Mouse (Mus musculus): ENCODE measurements around the gene Gpc1. TPM values are rescaled to one million over a fixed set of nuclear protein-coding genes. Genes with fewer than 3 reads are reported as not detected.

Gene Gpc1
- polyA plus RNA-seq, 1 experiment from 2014 or later: 154 TPM

- Histone ChIP-seq H3K9me3 (ENCODE audit: control insufficient read depth, low read length) (no peaks in the 10 kb centered on the region), H3K36me3 (ENCODE audit: control insufficient read depth, insufficient read depth, low read length) (no peaks in the 10 kb centered on the region), H3K27ac (ENCODE audit: low read depth, low read length) (no peak overlapping the region), H3K4me3 (ENCODE audit: low read depth, low read length) (no peak overlapping the region), H3K4me1 (replicated peaks; ENCODE audit: control insufficient read depth, insufficient read depth, low read length) (no peaks in the 10 kb centered on the region), H3K4me2 (ENCODE audit: low read depth, low read length, severe bottlenecking) (no peak overlapping the region), H3K27me3 (ENCODE audit: control insufficient read depth, insufficient read depth, low read length) (no peaks in the 10 kb centered on the region), H3K9ac (ENCODE audit: low read length) (no peak overlapping the region)
- DNase-seq (ENCODE audit: low spot score) (no peak), ATAC-seq (replicated peaks; ENCODE audit: low FRiP score) (no peak)
- WGBS: 93% methylated on average over 12 of the region's 12 CpGs
Observed at GRCm38 (mm10) chr1:92879266-92879665, 47.8 kb downstream of the Gpc1 start.

- ATAC-seq (replicated peaks; ENCODE audit: low FRiP score) (no peak), DNase-seq (ENCODE audit: low spot score) (no peak)
- H3K36me3 ChIP-seq (ENCODE audit: control insufficient read depth, insufficient read depth, low read length): no peaks in the 10 kb centered on the region
- no peak overlapping the region for H3K27ac ChIP-seq (ENCODE audit: low read depth, low read length)
- no peaks in the 10 kb centered on the region for H3K9me3 ChIP-seq (ENCODE audit: control insufficient read depth, low read length)
- H3K4me2 ChIP-seq (ENCODE audit: low read depth, low read length, severe bottlenecking): no peak overlapping the region
- no peak overlapping the region for H3K4me3 ChIP-seq (ENCODE audit: low read depth, low read length)
- H3K9ac ChIP-seq (ENCODE audit: low read length): no peak overlapping the region
- no peaks in the 10 kb centered on the region for H3K27me3 ChIP-seq (ENCODE audit: control insufficient read depth, insufficient read depth, low read length)
- H3K4me1 ChIP-seq (replicated peaks; ENCODE audit: control insufficient read depth, insufficient read depth, low read length): no peaks in the 10 kb centered on the region
- WGBS: 78% methylated on average over 5 of the region's 5 CpGs
Observed at GRCm38 (mm10) chr1:92880101-92880500, 48.7 kb downstream of the Gpc1 start.

- Histone ChIP-seq H3K4me3 (ENCODE audit: low read depth, low read length) (no peak overlapping the region), H3K27ac (ENCODE audit: low read depth, low read length) (no peak overlapping the region), H3K4me1 (replicated peaks; ENCODE audit: control insufficient read depth, insufficient read depth, low read length) (no peaks in the 10 kb centered on the region), H3K36me3 (ENCODE audit: control insufficient read depth, insufficient read depth, low read length) (no peaks in the 10 kb centered on the region), H3K4me2 (ENCODE audit: low read depth, low read length, severe bottlenecking) (no peak overlapping the region), H3K9ac (ENCODE audit: low read length) (no peak overlapping the region), H3K27me3 (ENCODE audit: control insufficient read depth, insufficient read depth, low read length) (no peaks in the 10 kb centered on the region), H3K9me3 (ENCODE audit: control insufficient read depth, low read length) (no peaks in the 10 kb centered on the region)
- WGBS: 88% methylated on average over 6 of the region's 6 CpGs
- DNase-seq (ENCODE audit: low spot score) (no peak), ATAC-seq (replicated peaks; ENCODE audit: low FRiP score) (no peak)
Observed at GRCm38 (mm10) chr1:92881982-92882381, 50.5 kb downstream of the Gpc1 start.

GRCm38 (mm10) chr1:92888901-92889655, 57.6 kb downstream of the Gpc1 start:
- ATAC-seq (replicated peaks; ENCODE audit: low FRiP score): no peak
- 74% methylated on average over 7 of the region's 7 CpGs for WGBS
- no peak for DNase-seq (ENCODE audit: low spot score)

GRCm38 (mm10) chr1:92892791-92893190, 61.3 kb downstream of the Gpc1 start:
- 69% methylated on average over 3 of the region's 3 CpGs for WGBS
- DNase-seq (ENCODE audit: low spot score) (no peak), ATAC-seq (replicated peaks; ENCODE audit: low FRiP score) (no peak)
- no peak overlapping the region for H3K4me3 ChIP-seq (ENCODE audit: low read depth, low read length)
- H3K4me2 ChIP-seq (ENCODE audit: low read depth, low read length, severe bottlenecking): no peak overlapping the region
- H3K27me3 ChIP-seq (ENCODE audit: control insufficient read depth, insufficient read depth, low read length): no peaks in the 10 kb centered on the region
- H3K4me1 ChIP-seq (replicated peaks; ENCODE audit: control insufficient read depth, insufficient read depth, low read length): no peaks in the 10 kb centered on the region
- no peak overlapping the region for H3K27ac ChIP-seq (ENCODE audit: low read depth, low read length)
- no peak overlapping the region for H3K9ac ChIP-seq (ENCODE audit: low read length)
- no peaks in the 10 kb centered on the region for H3K9me3 ChIP-seq (ENCODE audit: control insufficient read depth, low read length)
- no peaks in the 10 kb centered on the region for H3K36me3 ChIP-seq (ENCODE audit: control insufficient read depth, insufficient read depth, low read length)

More at GRCm38 (mm10) chr1:92888901-92889655, 57.6 kb downstream of the Gpc1 start:
- H3K9me3 ChIP-seq (ENCODE audit: control insufficient read depth, low read length): no peaks in the 10 kb centered on the region
- no peak overlapping the region for H3K4me3 ChIP-seq (ENCODE audit: low read depth, low read length)
- no peaks in the 10 kb centered on the region for H3K36me3 ChIP-seq (ENCODE audit: control insufficient read depth, insufficient read depth, low read length)
- no peak overlapping the region for H3K9ac ChIP-seq (ENCODE audit: low read length)
- H3K4me1 ChIP-seq (replicated peaks; ENCODE audit: control insufficient read depth, insufficient read depth, low read length): no peaks in the 10 kb centered on the region
- H3K4me2 ChIP-seq (ENCODE audit: low read depth, low read length, severe bottlenecking): no peak overlapping the region
- H3K27me3 ChIP-seq (ENCODE audit: control insufficient read depth, insufficient read depth, low read length): no peaks in the 10 kb centered on the region
- H3K27ac ChIP-seq (ENCODE audit: low read depth, low read length): no peak overlapping the region

- DNase-seq (ENCODE audit: low spot score): no peak
- no peak overlapping the region for H3K9ac ChIP-seq (ENCODE audit: low read length)
- no peaks in the 10 kb centered on the region for H3K27me3 ChIP-seq (ENCODE audit: control insufficient read depth, insufficient read depth, low read length)
- no peak for ATAC-seq (replicated peaks; ENCODE audit: low FRiP score)
- no peaks in the 10 kb centered on the region for H3K36me3 ChIP-seq (ENCODE audit: control insufficient read depth, insufficient read depth, low read length)
- H3K27ac ChIP-seq (ENCODE audit: low read depth, low read length): no peak overlapping the region
- H3K9me3 ChIP-seq (ENCODE audit: control insufficient read depth, low read length): no peaks in the 10 kb centered on the region
- WGBS: 76% methylated on average over 3 of the region's 3 CpGs
- H3K4me3 ChIP-seq (ENCODE audit: low read depth, low read length): no peak overlapping the region
- no peaks in the 10 kb centered on the region for H3K4me1 ChIP-seq (replicated peaks; ENCODE audit: control insufficient read depth, insufficient read depth, low read length)
- no peak overlapping the region for H3K4me2 ChIP-seq (ENCODE audit: low read depth, low read length, severe bottlenecking)
Observed at GRCm38 (mm10) chr1:92893896-92894295, 62.5 kb downstream of the Gpc1 start.

GRCm38 (mm10) chr1:92895089-92895488, 63.6 kb downstream of the Gpc1 start:
- DNase-seq (ENCODE audit: low spot score) (peak; percentile 92), ATAC-seq (replicated peaks; ENCODE audit: low FRiP score) (peak; percentile 78)
- no peaks in the 10 kb centered on the region for H3K27me3 ChIP-seq (ENCODE audit: control insufficient read depth, insufficient read depth, low read length)
- no peak overlapping the region for H3K9ac ChIP-seq (ENCODE audit: low read length)
- no peaks in the 10 kb centered on the region for H3K36me3 ChIP-seq (ENCODE audit: control insufficient read depth, insufficient read depth, low read length)
- no peak overlapping the region for H3K4me2 ChIP-seq (ENCODE audit: low read depth, low read length, severe bottlenecking)
- no peaks in the 10 kb centered on the region for H3K9me3 ChIP-seq (ENCODE audit: control insufficient read depth, low read length)
- H3K27ac ChIP-seq (ENCODE audit: low read depth, low read length): no peak overlapping the region
- H3K4me3 ChIP-seq (ENCODE audit: low read depth, low read length): no peak overlapping the region
- WGBS: 13% methylated on average over 3 of the region's 3 CpGs
- no peaks in the 10 kb centered on the region for H3K4me1 ChIP-seq (replicated peaks; ENCODE audit: control insufficient read depth, insufficient read depth, low read length)

GRCm38 (mm10) chr1:92902786-92903185, 71.3 kb downstream of the Gpc1 start, which contains the start of gene Ankmy1:
Ankmy1 (minus strand) TSS chr1:92902906.
- WGBS: 2% methylated on average over 15 of the region's 15 CpGs
- H3K36me3 ChIP-seq (ENCODE audit: control insufficient read depth, insufficient read depth, low read length): no peaks in the 10 kb centered on the region
- H3K4me1 ChIP-seq (replicated peaks; ENCODE audit: control insufficient read depth, insufficient read depth, low read length): peaks cover 4% of the 10 kb centered on the region; the same call in 1 of the 2 replicates
- ATAC-seq (replicated peaks; ENCODE audit: low FRiP score): peak; percentile 51
- no peaks in the 10 kb centered on the region for H3K27me3 ChIP-seq (ENCODE audit: control insufficient read depth, insufficient read depth, low read length)
- peak within 1 kb of the TSS; percentile 20 for H3K4me3 ChIP-seq (ENCODE audit: low read depth, low read length)
- H3K9me3 ChIP-seq (ENCODE audit: control insufficient read depth, low read length): no peaks in the 10 kb centered on the region
- H3K9ac ChIP-seq (ENCODE audit: low read length): no peak within 1 kb of the TSS
- peak; percentile 88 for DNase-seq (ENCODE audit: low spot score)
- H3K27ac ChIP-seq (ENCODE audit: low read depth, low read length): no peak within 1 kb of the TSS
- peak within 1 kb of the TSS; percentile 48 for H3K4me2 ChIP-seq (ENCODE audit: low read depth, low read length, severe bottlenecking)

- Histone ChIP-seq H3K4me1 (replicated peaks; ENCODE audit: control insufficient read depth, insufficient read depth, low read length) (peaks cover 8% of the 10 kb centered on the region; the same call in 1 of the 2 replicates), H3K9me3 (ENCODE audit: control insufficient read depth, low read length) (no peaks in the 10 kb centered on the region), H3K4me2 (ENCODE audit: low read depth, low read length, severe bottlenecking) (no peak overlapping the region), H3K9ac (ENCODE audit: low read length) (no peak overlapping the region), H3K4me3 (ENCODE audit: low read depth, low read length) (no peak overlapping the region), H3K27ac (ENCODE audit: low read depth, low read length) (no peak overlapping the region), H3K27me3 (ENCODE audit: control insufficient read depth, insufficient read depth, low read length) (no peaks in the 10 kb centered on the region), H3K36me3 (ENCODE audit: control insufficient read depth, insufficient read depth, low read length) (no peaks in the 10 kb centered on the region)
- 83% methylated on average over 4 of the region's 4 CpGs for WGBS
- no peak for DNase-seq (ENCODE audit: low spot score)
- no peak for ATAC-seq (replicated peaks; ENCODE audit: low FRiP score)
Observed at GRCm38 (mm10) chr1:92903627-92904026, 72.2 kb downstream of the Gpc1 start.
